Mouse (Mus musculus) thymus, postnatal 0 days (tissue): ENCODE measurements around the gene Rbm47. TPM values are rescaled to one million over a fixed set of nuclear protein-coding genes. Genes with fewer than 3 reads are reported as not detected.
"Not testable (repeated sequence)": the region's sequence is repeated elsewhere in the genome, so short reads cannot be mapped to it uniquely, and the experiment has no call there.

ENCODE experiments used
- DNase-seq: peaks from one replicate; pipeline ENCODE4 v3.0.0-alpha.2; 2015; ENCODE audit warnings: low spot score
- polyA plus RNA-seq: library from polyadenylated mRNA; unstranded; fragments of >200 nt; fragmentation: Nextera tagmentation; extraction: Ambion mirVana; gene quantifications from 2 replicates; pipeline ENCODE4 v1.2.1, GENCODE M21; 2015

Rbm47 gene
- polyA plus RNA-seq, result 13.1 and 14.4 TPM in 2 replicates

- DNase-seq, result no peak
These were observed at the start of gene Rbm47 for GRCm38 (mm10) chr5:66173018-66173417. Gene Rbm47, minus strand, starts transcription at chr5:66173118.

GRCm38 (mm10) chr5:66220620-66221019 lies 47.7 kb upstream of the Rbm47 start:
- no peak for DNase-seq

DNA sequence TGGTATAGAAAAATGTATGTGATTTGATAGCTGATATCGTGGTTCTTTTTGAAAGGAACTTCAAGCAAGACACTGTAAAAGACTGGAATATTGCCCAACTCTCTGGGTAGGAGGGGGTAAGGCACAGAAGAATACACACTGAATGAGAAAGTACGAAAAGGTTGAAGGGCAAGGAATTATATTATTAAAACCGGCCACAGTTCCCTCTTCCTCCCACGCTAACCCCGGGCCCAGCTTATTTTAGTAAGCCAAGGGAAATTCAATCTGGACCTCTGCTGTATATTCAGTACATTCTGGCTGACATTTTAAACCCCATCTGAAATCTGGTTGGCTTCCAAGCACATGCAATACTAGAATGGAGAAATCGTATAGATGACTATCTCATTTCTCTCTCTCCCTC lies 46.8 kb upstream of the Rbm47 start:
- DNase-seq, result no peak

GRCm38 (mm10) chr5:66215569-66216277 lies 42.8 kb upstream of the Rbm47 start:
- no peak for DNase-seq

DNA sequence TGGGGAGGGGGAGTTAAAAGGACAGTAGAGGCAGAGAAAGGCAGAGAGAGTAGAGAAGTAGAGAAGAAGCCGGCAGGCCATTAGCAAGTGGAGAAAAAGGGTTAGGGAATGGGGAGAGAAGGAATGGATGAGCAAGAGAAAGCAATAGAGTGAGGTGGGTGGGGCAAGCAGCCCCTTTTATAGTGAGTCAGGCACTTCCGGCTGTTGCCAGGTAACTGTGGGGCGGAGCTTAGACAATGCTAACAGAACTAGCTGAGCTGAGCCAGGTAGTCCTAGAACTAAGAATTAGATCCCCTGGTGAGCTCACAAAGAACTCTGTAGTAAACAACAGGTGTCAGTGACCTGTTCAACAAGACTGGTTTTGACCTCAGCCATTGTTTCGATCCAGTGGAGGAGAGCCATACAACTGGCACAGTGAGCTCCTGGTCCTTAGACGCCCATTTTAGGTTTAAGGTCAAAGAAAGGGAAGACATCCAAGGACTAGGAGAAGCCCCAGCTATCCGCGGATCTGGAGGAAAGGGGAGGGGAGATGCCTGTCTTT lies 41.5 kb upstream of the Rbm47 start:
- DNase-seq, result no peak

DNA sequence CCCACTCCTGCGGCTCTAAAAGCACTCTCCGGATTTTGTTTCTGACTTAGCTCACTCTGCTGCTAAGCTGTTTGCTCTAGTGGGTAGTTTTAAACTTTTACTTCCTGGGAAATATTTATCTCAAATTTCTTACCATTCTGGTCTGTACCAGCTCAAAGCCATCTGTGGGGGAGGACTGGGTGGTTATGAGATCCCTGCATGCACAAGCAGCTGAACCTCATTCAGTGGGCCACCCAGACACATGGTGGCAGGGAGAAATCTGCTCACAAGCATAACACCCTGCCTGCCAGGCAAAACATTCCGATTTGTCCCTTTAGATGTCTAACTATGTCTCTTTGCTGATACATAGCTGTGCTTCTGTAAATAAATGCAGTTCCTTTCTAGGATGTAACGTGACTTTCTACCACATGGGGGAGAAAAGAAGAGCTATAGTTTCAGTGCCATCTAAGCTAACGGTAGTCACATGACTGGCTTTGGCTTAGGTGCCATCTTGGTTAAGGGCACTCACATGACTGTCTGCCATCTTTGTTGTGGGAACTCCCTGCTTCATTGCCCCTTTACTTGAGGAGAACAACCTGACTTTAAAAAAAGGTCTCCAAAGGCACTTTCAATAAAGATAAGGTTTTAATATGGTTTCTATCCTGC lies 36.7 kb upstream of the Rbm47 start:
- peak; percentile 37 for DNase-seq

DNA sequence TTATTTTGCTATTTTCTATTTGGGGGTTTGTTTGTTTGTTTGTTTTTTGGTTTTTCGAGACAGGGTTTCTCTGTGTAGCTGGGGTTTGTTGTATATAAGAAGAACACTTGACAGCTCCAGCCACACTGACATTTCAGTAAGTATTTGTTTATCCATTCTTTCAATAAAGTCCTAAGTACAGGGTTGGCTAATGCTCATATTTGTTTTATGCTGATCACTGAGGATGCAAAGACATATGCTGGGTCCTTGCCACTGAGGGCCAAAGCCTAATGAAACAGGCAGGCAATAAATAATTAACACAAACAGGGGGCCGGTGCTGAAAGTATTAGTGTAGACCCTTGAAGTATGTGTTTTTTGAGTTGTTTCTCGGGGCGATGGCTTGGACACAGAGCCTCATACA lies 32.0 kb upstream of the Rbm47 start:
- no peak for DNase-seq

DNA sequence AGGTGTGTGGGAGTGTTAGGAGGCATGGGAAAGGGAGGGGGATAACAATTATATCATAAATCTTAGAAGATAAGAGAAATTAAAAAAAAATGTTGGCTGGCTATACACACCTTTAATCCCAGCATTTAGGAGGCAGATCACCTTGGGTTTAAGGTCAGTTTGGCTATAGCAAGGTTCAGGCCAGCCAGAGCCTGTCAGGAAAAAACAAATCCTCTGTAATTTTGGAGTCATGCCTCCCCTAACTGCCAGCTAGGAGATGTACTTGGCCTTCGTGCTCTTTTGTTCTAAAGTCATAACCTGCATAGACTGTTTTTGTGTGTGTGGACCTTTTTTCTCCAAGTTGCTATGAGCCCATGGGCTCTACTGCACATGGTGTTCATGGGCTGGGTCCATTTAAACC lies 30.5 kb upstream of the Rbm47 start:
- DNase-seq, result no peak

GRCm38 (mm10) chr5:66200044-66200443 lies 27.1 kb upstream of the Rbm47 start:
- DNase-seq, result peak; percentile 60

GRCm38 (mm10) chr5:66195323-66195722 lies 22.4 kb upstream of the Rbm47 start:
- no peak for DNase-seq

- DNase-seq, result no peak
These were observed 20.4 kb upstream of the Rbm47 start for GRCm38 (mm10) chr5:66193218-66193846.

- no peak for DNase-seq
These were observed 18.2 kb upstream of the Rbm47 start for GRCm38 (mm10) chr5:66191185-66191503.

GRCm38 (mm10) chr5:66190481-66191184 lies 17.7 kb upstream of the Rbm47 start:
- DNase-seq, result no peak

DNA sequence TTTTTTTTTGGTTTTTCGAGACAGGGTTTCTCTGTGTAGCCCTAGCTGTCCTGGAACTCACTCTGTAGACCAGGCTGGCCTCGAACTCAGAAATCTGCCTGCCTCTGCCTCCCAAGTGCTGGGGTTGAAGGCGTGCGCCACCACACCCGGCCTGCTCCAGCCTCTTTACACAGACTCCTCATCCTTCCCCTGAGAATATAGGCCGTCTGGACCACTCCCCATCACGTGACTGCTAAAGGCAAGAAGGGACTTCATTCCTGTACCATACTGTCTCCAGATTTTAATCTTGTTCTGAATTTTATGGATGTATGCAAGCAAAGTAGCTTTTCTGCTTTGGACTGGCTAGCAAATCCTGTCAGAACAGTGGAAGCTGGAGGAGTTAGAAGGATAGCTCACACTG lies 15.7 kb upstream of the Rbm47 start:
- DNase-seq, result not testable (repeated sequence)

- no peak for DNase-seq
These were observed 9.2 kb upstream of the Rbm47 start for GRCm38 (mm10) chr5:66182156-66182555.

- no peak for DNase-seq
These were observed 1.4 kb upstream of the Rbm47 start for GRCm38 (mm10) chr5:66174160-66174837.

- DNase-seq, result no peak
These were observed 2.3 kb downstream of the Rbm47 start for GRCm38 (mm10) chr5:66170591-66170990.

DNA sequence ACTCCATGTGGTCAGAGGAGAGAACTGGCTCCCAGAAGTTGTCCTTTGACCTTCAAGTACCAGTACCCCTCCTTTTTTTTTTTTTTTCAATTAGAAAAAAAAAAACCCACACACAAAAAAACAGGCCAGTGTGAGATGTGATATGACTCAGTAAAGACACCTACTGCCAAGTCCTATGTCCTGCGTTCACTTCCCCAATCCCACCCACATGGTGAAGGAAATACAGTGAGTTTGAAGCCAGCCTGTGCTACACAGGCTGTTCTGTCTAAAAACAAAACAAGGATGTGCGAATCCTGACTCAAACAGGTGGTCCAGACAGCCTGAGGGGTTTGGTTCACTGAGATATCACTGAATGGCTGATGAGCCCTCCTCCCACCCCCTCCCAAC lies 3.8 kb downstream of the Rbm47 start:
- DNase-seq, result no peak

- no peak for DNase-seq
These were observed 4.3 kb downstream of the Rbm47 start for GRCm38 (mm10) chr5:66168462-66169098.

- no peak for DNase-seq
These were observed 6.0 kb downstream of the Rbm47 start for GRCm38 (mm10) chr5:66166931-66167330.

DNA sequence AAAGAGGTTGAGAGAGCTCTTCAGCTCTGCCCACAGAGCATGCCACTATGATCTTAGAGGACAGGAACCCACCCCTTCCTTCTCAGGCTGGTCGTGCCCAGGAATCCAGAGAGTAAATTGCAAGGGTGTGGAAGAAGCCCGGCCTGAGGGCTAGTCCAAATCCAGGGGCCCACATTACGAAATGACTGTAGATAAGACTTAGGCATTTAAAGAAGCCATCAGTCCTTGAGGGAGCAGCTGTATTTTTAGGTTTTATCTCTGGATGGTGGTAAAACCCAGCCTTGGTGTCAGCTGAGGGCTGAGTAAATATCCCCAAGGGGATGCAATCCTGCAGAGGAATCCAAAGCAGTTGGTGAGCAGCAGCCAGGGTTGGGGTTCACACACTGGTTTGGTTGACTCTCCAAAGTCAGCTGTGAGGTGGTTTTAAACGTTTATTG lies 6.7 kb downstream of the Rbm47 start:
- no peak for DNase-seq
